Mouse (Mus musculus): Measurements from ENCODE around the gene Hoxc4. TPM values are rescaled to one million over a fixed set of nuclear protein-coding genes. Genes with fewer than 3 reads are reported as not detected.

Hoxc4 gene
- total RNA-seq, 2 experiments from 2014 or later = not detected

- no peak for ATAC-seq (ENCODE audit: poor library complexity, severe bottlenecking)
Measured at GRCm38 (mm10) chr15:103077673-103078072, 58.9 kb downstream of the Hoxc4 start.

GRCm38 (mm10) chr15:103082622-103083021, 63.9 kb downstream of the Hoxc4 start:
- no peak for ATAC-seq (ENCODE audit: poor library complexity, severe bottlenecking)

GRCm38 (mm10) chr15:103083598-103083997, 64.9 kb downstream of the Hoxc4 start:
- no peak for ATAC-seq (ENCODE audit: poor library complexity, severe bottlenecking)

DNA sequence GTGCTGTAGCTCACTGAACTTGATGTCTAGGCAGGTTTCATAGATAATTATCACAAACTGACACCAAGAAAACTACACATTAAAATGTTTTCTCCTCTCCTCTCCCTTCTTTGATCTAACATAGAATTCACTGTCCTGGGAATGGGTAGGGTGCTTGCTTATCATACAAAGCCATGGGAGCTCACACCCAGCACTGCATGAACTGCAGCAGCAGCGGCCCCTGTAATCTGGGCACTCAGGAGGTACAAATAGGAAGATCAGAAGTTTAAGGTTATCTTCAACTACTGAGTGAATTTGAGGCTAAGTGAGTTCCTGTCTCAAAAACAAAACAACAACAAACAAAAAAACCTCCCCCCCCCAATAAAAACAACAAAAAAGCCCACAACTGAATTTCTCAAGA, 66.2 kb downstream of the Hoxc4 start:
- ATAC-seq (ENCODE audit: poor library complexity, severe bottlenecking) = no peak

GRCm38 (mm10) chr15:103085831-103086671, 67.3 kb downstream of the Hoxc4 start:
- ATAC-seq (ENCODE audit: poor library complexity, severe bottlenecking) = no peak

Other genes starting within 250 kb of the Hoxc4 start
- not detected in 2 replicates for gene Hoxc13, start 97.8 kb upstream of the Hoxc4 start, total RNA-seq (2015)
- not detected in 2 replicates for gene Hoxc13, start 97.8 kb upstream of the Hoxc4 start, total RNA-seq (2017)
- gene Hoxc12, start 82.2 kb upstream of the Hoxc4 start, total RNA-seq (2015) = not detected in 2 replicates
- not detected in 2 replicates for gene Hoxc12, start 82.2 kb upstream of the Hoxc4 start, total RNA-seq (2017)
- gene Hoxc11, start 64.5 kb upstream of the Hoxc4 start, total RNA-seq (2015) = not detected in 2 replicates
- gene Hoxc11, start 64.5 kb upstream of the Hoxc4 start, total RNA-seq (2017) = not detected in 2 replicates
- not detected in 2 replicates for gene Hoxc10, start 52.1 kb upstream of the Hoxc4 start, total RNA-seq (2015)
- not detected in 2 replicates for gene Hoxc10, start 52.1 kb upstream of the Hoxc4 start, total RNA-seq (2017)
- gene Hoxc5, start 51.5 kb upstream of the Hoxc4 start, total RNA-seq (2015) = not detected in 2 replicates
- not detected in 2 replicates for gene Hoxc5, start 51.5 kb upstream of the Hoxc4 start, total RNA-seq (2017)
- gene Hoxc9, start 42.5 kb upstream of the Hoxc4 start, total RNA-seq (2015) = not detected in 2 replicates
- not detected in 2 replicates for gene Hoxc9, start 42.5 kb upstream of the Hoxc4 start, total RNA-seq (2017)
- gene Hoxc8, start 28.3 kb upstream of the Hoxc4 start, total RNA-seq (2015) = not detected in 2 replicates
- gene Hoxc8, start 28.3 kb upstream of the Hoxc4 start, total RNA-seq (2017) = not detected in 2 replicates
- not detected in 2 replicates for gene Hoxc6, start 20.7 kb upstream of the Hoxc4 start, total RNA-seq (2015)
- gene Hoxc6, start 20.7 kb upstream of the Hoxc4 start, total RNA-seq (2017) = not detected in 2 replicates
- gene Smug1, start 148.2 kb downstream of the Hoxc4 start, total RNA-seq (2015) = 2.8 and 3.9 TPM in 2 replicates
- 3.3 and 3.8 TPM in 2 replicates for gene Smug1, start 148.2 kb downstream of the Hoxc4 start, total RNA-seq (2017)
- gene Cbx5, start 220.9 kb downstream of the Hoxc4 start, total RNA-seq (2015) = 56.0 and 60.5 TPM in 2 replicates
- gene Cbx5, start 220.9 kb downstream of the Hoxc4 start, total RNA-seq (2017) = 113 and 133 TPM in 2 replicates
- 320 and 365 TPM in 2 replicates for gene Hnrnpa1, start 221.5 kb downstream of the Hoxc4 start, total RNA-seq (2015)
- gene Hnrnpa1, start 221.5 kb downstream of the Hoxc4 start, total RNA-seq (2017) = 765 and 767 TPM in 2 replicates
- 205 and 258 TPM in 2 replicates for gene Nfe2, start 239.5 kb downstream of the Hoxc4 start, total RNA-seq (2015)
- 218 and 249 TPM in 2 replicates for gene Nfe2, start 239.5 kb downstream of the Hoxc4 start, total RNA-seq (2017)